Mouse (Mus musculus): ENCODE measurements around the gene Sult6b1.

The Sult6b1 gene

GRCm38 (mm10) chr17:78906892-78907291 is at the start of gene Sult6b1:
Sult6b1 (minus strand) TSS chr17:78906992.
- no peak for DNase-seq

GRCm38 (mm10) chr17:78953240-78953639 is 46.4 kb upstream of the Sult6b1 start:
- no peak for DNase-seq

GRCm38 (mm10) chr17:78952070-78952469 is 45.3 kb upstream of the Sult6b1 start:
- DNase-seq: no peak

GRCm38 (mm10) chr17:78951225-78951624 is 44.4 kb upstream of the Sult6b1 start:
- no peak for DNase-seq

- DNase-seq: no peak
Measured at GRCm38 (mm10) chr17:78942579-78942978, 35.8 kb upstream of the Sult6b1 start.

GRCm38 (mm10) chr17:78938927-78939326 is 32.1 kb upstream of the Sult6b1 start:
- no peak for DNase-seq

GRCm38 (mm10) chr17:78937229-78937853 is 30.5 kb upstream of the Sult6b1 start:
- DNase-seq: no peak

GRCm38 (mm10) chr17:78936466-78937228 is 29.9 kb upstream of the Sult6b1 start, which contains the start of the genes Cebpz and Ndufaf7:
Cebpz (minus strand) TSS chr17:78937066.
Ndufaf7 (plus strand) TSS chr17:78937136.
- DNase-seq: peak; percentile 98

GRCm38 (mm10) chr17:78935857-78936256 is 29.1 kb upstream of the Sult6b1 start:
- no peak for DNase-seq

- DNase-seq: no peak
Measured at GRCm38 (mm10) chr17:78917696-78918095, 10.9 kb upstream of the Sult6b1 start.

GRCm38 (mm10) chr17:78916899-78917298 is 10.1 kb upstream of the Sult6b1 start:
- DNase-seq: no peak

- DNase-seq: peak; percentile 92
Measured at GRCm38 (mm10) chr17:78916369-78916813, 9.6 kb upstream of the Sult6b1 start, which contains the start of gene Cebpzos. Cebpzos (plus strand) TSS chr17:78916500.

GRCm38 (mm10) chr17:78915772-78916171 is 9.0 kb upstream of the Sult6b1 start:
- no peak for DNase-seq

GRCm38 (mm10) chr17:78913921-78914320 is 7.1 kb upstream of the Sult6b1 start:
- DNase-seq: no peak

- peak; percentile 18 for DNase-seq
Measured at GRCm38 (mm10) chr17:78912861-78913281, 6.1 kb upstream of the Sult6b1 start.

GRCm38 (mm10) chr17:78909374-78909773 is 2.6 kb upstream of the Sult6b1 start:
- DNase-seq: no peak

GRCm38 (mm10) chr17:78903158-78903557 is 3.6 kb downstream of the Sult6b1 start:
- no peak for DNase-seq

GRCm38 (mm10) chr17:78895394-78895793 is 11.4 kb downstream of the Sult6b1 start:
- DNase-seq: peak; percentile 24

- no peak for DNase-seq
Measured at GRCm38 (mm10) chr17:78894991-78895390, 11.8 kb downstream of the Sult6b1 start.

- DNase-seq: no peak
Measured at GRCm38 (mm10) chr17:78891020-78891419, 15.8 kb downstream of the Sult6b1 start.

- DNase-seq: no peak
Measured at GRCm38 (mm10) chr17:78889184-78889583, 17.6 kb downstream of the Sult6b1 start.

GRCm38 (mm10) chr17:78888554-78888953 is 18.2 kb downstream of the Sult6b1 start:
- DNase-seq: no peak

- DNase-seq: no peak
Measured at GRCm38 (mm10) chr17:78885286-78886065, 21.3 kb downstream of the Sult6b1 start.
